Mouse (Mus musculus) heart, embryonic 12.5 days (tissue): ENCODE data around the gene Gm6034. TPM values are rescaled to one million over a fixed set of nuclear protein-coding genes. Genes with fewer than 3 reads are reported as not detected.
A peak's percentile ranks its signal among the peaks of the same experiment; 100 is the strongest.
"Not testable (repeated sequence)": the region's sequence is repeated elsewhere in the genome, so short reads cannot be mapped to it uniquely, and the experiment has no call there.

Experiments used
- ATAC-seq: fragments of 200-750 bp; cut with Nextera tagmentation; 2 replicates; pipeline ENCODE4 v1.8.0; 2017; ENCODE audit warnings: moderate TSS enrichment, moderate library complexity; ENCODE audit not compliant: insufficient number of reproducible peaks, low FRiP score
- H3K27ac ChIP-seq: fragments of 300-500 bp; sonication (generic); 2 replicates; pipeline ENCODE4 v1.5.1; 2016; ENCODE audit warnings: mild to moderate bottlenecking, moderate library complexity; ENCODE audit not compliant: poor library complexity, severe bottlenecking
- H3K27me3 ChIP-seq: fragments of 300-500 bp; sonication (generic); replicated peaks from 2 replicates; pipeline ENCODE4 v1.6.1; 2016; ENCODE audit warnings: mild to moderate bottlenecking, moderate library complexity
- H3K36me3 ChIP-seq: fragments of 300-500 bp; sonication (generic); 2 replicates; pipeline ENCODE4 v1.6.1; 2016; ENCODE audit warnings: mild to moderate bottlenecking, moderate library complexity
- H3K4me1 ChIP-seq: fragments of 300-500 bp; sonication (generic); replicated peaks from 2 replicates; pipeline ENCODE4 v1.6.1; 2016; ENCODE audit warnings: mild to moderate bottlenecking
- H3K4me2 ChIP-seq: fragments of 300-500 bp; sonication (generic); 2 replicates; pipeline ENCODE4 v1.6.1; 2016; ENCODE audit warnings: mild to moderate bottlenecking, moderate library complexity
- H3K4me3 ChIP-seq: fragments of 300-500 bp; sonication (generic); 2 replicates; pipeline ENCODE4 v1.5.1; 2016; ENCODE audit warnings: mild to moderate bottlenecking
- H3K9ac ChIP-seq: fragments of 300-500 bp; sonication (generic); 2 replicates; pipeline ENCODE4 v1.6.1; 2016; ENCODE audit warnings: mild to moderate bottlenecking, moderate library complexity
- H3K9me3 ChIP-seq: fragments of 300-500 bp; sonication (generic); replicated peaks from 2 replicates; pipeline ENCODE4 v1.6.1; 2016; ENCODE audit warnings: mild to moderate bottlenecking, moderate library complexity
- WGBS: fragments of 180-500 bp; shearing (Covaris S2); methylation state at CpG from one replicate; pipeline ENCODE4 v1.1.7; 2016; 5-methylcytosine and 5-hydroxymethylcytosine counted together
- polyA plus RNA-seq: library from polyadenylated mRNA; unstranded; fragments of >200 nt; fragmentation: Nextera tagmentation; extraction: Ambion mirVana; gene quantifications from 2 replicates; pipeline ENCODE4 v1.2.1, GENCODE M21; 2016

Gm6034 gene
- polyA plus RNA-seq, 1 experiment from 2014 or later: not detected

GRCm38 (mm10) chr17:36022922-36023321 lies 19.8 kb upstream of the Gm6034 start:
- no peaks in the 10 kb centered on the region for H3K27me3 ChIP-seq
- 0 out of 2 replicates have a peak, but pooled peaks cover 5% of the 10 kb centered on the region for H3K9me3 ChIP-seq
- 87% methylated on average over 6 of the region's 6 CpGs for WGBS
- H3K9ac ChIP-seq: no peak overlapping the region
- H3K4me2 ChIP-seq: no peak overlapping the region
- peaks cover 11% of the 10 kb centered on the region for H3K4me1 ChIP-seq
- H3K36me3 ChIP-seq: no peaks in the 10 kb centered on the region
- H3K4me3 ChIP-seq: no peak overlapping the region
- ATAC-seq: no peak
- no peak overlapping the region for H3K27ac ChIP-seq

GRCm38 (mm10) chr17:36023710-36024654 lies 18.8 kb upstream of the Gm6034 start:
- H3K27me3 ChIP-seq: no peaks in the 10 kb centered on the region
- no peak for ATAC-seq
- H3K4me2 ChIP-seq: no peak overlapping the region
- no peak overlapping the region for H3K4me3 ChIP-seq
- H3K36me3 ChIP-seq: no peaks in the 10 kb centered on the region
- peaks cover 11% of the 10 kb centered on the region for H3K4me1 ChIP-seq
- H3K9ac ChIP-seq: no peak overlapping the region
- H3K27ac ChIP-seq: no peak overlapping the region
- H3K9me3 ChIP-seq: 0 out of 2 replicates have a peak, but pooled peaks cover 5% of the 10 kb centered on the region
- 59% methylated on average over 9 of the region's 9 CpGs for WGBS

DNA sequence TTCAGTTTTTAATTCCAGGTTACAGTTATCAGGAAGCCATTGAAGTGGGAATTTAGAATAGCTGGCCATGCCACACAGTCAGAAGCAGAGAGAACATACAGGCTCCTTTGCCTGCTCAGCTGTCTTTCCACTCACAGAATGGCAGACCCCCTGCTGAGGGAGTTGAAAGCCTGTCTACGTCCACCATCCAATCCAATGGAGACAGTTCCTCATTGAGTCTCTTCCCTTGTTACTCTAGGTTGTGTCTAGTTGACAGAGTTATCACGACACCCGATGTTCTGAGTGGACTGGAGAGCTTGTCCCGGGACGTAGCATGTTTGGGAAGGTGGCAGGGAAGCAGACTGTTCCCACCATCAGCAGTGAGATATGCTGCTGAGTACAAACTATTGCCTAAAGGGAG lies 17.6 kb upstream of the Gm6034 start:
- Histone ChIP-seq H3K9ac (no peak overlapping the region), H3K36me3 (no peaks in the 10 kb centered on the region), H3K27ac (no peak overlapping the region), H3K9me3 (0 out of 2 replicates have a peak, but pooled peaks cover 5% of the 10 kb centered on the region), H3K27me3 (no peaks in the 10 kb centered on the region), H3K4me3 (no peak overlapping the region), H3K4me2 (no peak overlapping the region), H3K4me1 (peaks cover 11% of the 10 kb centered on the region)
- no peak for ATAC-seq
- WGBS: 49% methylated on average over 5 of the region's 5 CpGs

- Histone ChIP-seq H3K4me1 (peaks cover 11% of the 10 kb centered on the region), H3K9ac (no peak overlapping the region), H3K4me2 (no peak overlapping the region), H3K27ac (no peak overlapping the region), H3K9me3 (no peaks in the 10 kb centered on the region), H3K4me3 (no peak overlapping the region), H3K36me3 (no peaks in the 10 kb centered on the region), H3K27me3 (no peaks in the 10 kb centered on the region)
- 57% methylated on average over 4 of the region's 4 CpGs for WGBS
- no peak for ATAC-seq
These were observed 16.9 kb upstream of the Gm6034 start for GRCm38 (mm10) chr17:36025901-36026300.

DNA sequence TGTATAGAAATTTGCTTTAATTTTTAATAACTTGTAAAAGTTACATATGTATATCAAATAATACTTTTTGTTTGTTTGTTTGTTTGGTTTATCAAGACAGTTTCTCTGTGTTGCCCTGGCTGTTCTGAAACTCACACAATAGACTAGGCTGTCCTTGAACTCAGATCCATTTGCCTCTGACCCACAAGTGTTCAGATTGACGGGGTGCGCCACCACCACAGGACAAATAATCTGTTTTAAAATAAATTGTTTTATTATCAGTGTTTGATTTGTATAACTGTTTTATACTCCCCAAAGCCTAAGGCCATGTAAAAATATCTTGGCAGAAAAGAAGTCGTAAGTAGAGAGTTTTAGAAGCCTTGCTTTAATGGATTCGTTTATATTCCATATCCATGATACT lies 15.1 kb upstream of the Gm6034 start:
- peaks cover 6% of the 10 kb centered on the region for H3K27me3 ChIP-seq
- ATAC-seq: no peak
- no peak overlapping the region for H3K4me2 ChIP-seq
- WGBS: 91% methylated on average over 4 of the region's 4 CpGs
- no peak overlapping the region for H3K9ac ChIP-seq
- H3K9me3 ChIP-seq: no peaks in the 10 kb centered on the region
- H3K4me3 ChIP-seq: no peak overlapping the region
- H3K36me3 ChIP-seq: no peaks in the 10 kb centered on the region
- no peak overlapping the region for H3K27ac ChIP-seq
- peaks cover 15% of the 10 kb centered on the region for H3K4me1 ChIP-seq

GRCm38 (mm10) chr17:36028879-36029619 lies 13.7 kb upstream of the Gm6034 start:
- ATAC-seq: no peak
- H3K4me3 ChIP-seq: no peak overlapping the region
- peaks cover 5% of the 10 kb centered on the region; the same call in 1 of the 2 replicates for H3K4me1 ChIP-seq
- H3K4me2 ChIP-seq: no peak overlapping the region
- no peak overlapping the region for H3K9ac ChIP-seq
- no peaks in the 10 kb centered on the region for H3K9me3 ChIP-seq
- H3K27me3 ChIP-seq: peaks cover 6% of the 10 kb centered on the region
- H3K27ac ChIP-seq: no peak overlapping the region
- no peaks in the 10 kb centered on the region for H3K36me3 ChIP-seq
- 80% methylated on average over 7 of the region's 7 CpGs for WGBS

GRCm38 (mm10) chr17:36030046-36030702 lies 12.6 kb upstream of the Gm6034 start:
- 69% methylated on average over 4 of the region's 4 CpGs for WGBS
- not testable (repeated sequence) for H3K4me2 ChIP-seq, H3K9me3 ChIP-seq

GRCm38 (mm10) chr17:36030703-36031582 lies 11.8 kb upstream of the Gm6034 start:
- Histone ChIP-seq H3K4me2 (peak overlapping the region; percentile 99), H3K9ac (peak overlapping the region; percentile 28; the same call in 1 of the 2 replicates), H3K4me3 (peak overlapping the region; percentile 60; the same call in 1 of the 2 replicates)
- not testable (repeated sequence) for H3K27ac ChIP-seq, H3K9me3 ChIP-seq, H3K4me1 ChIP-seq, H3K36me3 ChIP-seq, H3K27me3 ChIP-seq
- ATAC-seq: peak; percentile 15; the same call in 1 of the 2 replicates
- WGBS: 56% methylated on average over 7 of the region's 8 CpGs

More at GRCm38 (mm10) chr17:36030046-36030702, 12.6 kb upstream of the Gm6034 start:
- not testable (repeated sequence) for H3K4me3 ChIP-seq, H3K4me1 ChIP-seq, H3K27ac ChIP-seq, ATAC-seq, H3K27me3 ChIP-seq, H3K36me3 ChIP-seq, H3K9ac ChIP-seq

DNA sequence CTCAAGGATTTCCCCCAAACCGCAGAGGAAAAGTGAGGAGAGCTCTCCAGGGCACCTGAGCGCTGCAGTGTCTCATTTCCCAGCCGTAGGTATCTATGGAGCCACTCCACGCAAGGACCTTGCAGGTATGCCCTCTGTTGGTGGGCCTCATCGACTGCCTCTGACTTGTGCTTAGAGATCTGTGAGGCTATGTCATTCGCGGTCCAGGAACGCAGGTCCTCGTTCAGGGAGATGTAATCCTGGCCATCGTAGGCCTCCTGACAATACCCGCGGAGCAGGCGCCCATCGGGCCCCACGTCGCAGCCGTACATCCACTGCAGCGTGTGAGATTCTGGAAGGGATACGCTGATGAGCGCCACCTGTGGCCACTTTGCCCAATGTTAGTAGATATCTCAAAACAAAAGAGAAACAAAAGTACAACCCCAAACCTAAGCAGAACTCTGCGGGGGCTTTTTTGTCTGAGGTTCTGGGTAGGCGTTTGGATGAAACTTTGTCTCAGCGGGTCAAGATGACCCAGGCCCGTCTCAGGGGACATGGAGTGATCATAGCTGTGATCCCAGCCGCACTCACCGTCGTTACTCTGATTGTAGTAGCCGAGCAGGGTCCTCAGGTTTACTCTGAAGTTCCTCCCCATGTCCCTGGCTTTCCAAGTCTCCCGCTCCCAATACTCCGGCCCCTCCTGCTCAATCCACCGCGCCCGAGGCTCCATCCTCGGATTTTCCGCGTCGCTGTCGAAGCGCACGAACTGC lies 11.0 kb upstream of the Gm6034 start:
- H3K4me1 ChIP-seq, H3K9me3 ChIP-seq, H3K27me3 ChIP-seq, H3K36me3 ChIP-seq, H3K27ac ChIP-seq: not testable (repeated sequence)
- WGBS: 4% methylated on average over 40 of the region's 40 CpGs
- peak overlapping the region; percentile 60 for H3K4me3 ChIP-seq
- ATAC-seq: peak; percentile 71
- peak overlapping the region; percentile 65 for H3K9ac ChIP-seq
- H3K4me2 ChIP-seq: peak overlapping the region; percentile 99
